Mouse (Mus musculus) cerebellum, adult 2 months (tissue): ENCODE results near the gene Mta1.

Source experiments
- CTCF ChIP-seq: fragments of 200-500 bp; IDR thresholded peaks from 2 replicates; pipeline ENCODE4 v1.5.1; 2011; ENCODE audit warnings: low read depth, mild to moderate bottlenecking, control low read depth, low read length, moderate library complexity, borderline replicate concordance; ENCODE audit not compliant: insufficient read depth
- POLR2A ChIP-seq: fragments of 200-500 bp; IDR thresholded peaks from 2 replicates; pipeline ENCODE4 v1.6.1; 2011; ENCODE audit warnings: low read length, control low read depth, borderline replicate concordance; ENCODE audit not compliant: insufficient read depth

DNA sequence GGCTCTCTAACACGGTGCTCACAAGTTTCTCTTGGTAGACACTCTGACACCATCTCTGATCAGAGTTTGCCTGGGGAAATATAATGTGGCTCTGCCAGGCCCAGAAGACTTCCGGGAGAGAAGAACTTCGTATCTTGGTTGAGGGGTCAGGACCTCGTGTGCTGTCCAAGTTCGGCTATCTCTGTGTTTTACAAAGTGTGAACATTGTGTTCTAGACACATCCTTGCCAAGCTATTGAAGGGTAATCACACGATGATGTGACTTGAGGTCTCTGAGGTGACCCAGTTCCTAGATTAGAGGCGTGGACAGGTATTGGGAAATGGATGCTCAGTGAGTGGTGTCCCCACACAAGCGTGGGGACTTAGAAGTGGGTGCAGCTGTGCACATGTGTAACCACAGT is 42.0 kb upstream of the Mta1 start:
- TF ChIP-seq POLR2A (no peak), CTCF (no peak)
